Mouse (Mus musculus) stomach, postnatal 0 days (tissue): ENCODE results near the gene Slc30a2. TPM values are rescaled to one million over a fixed set of nuclear protein-coding genes. Genes with fewer than 3 reads are reported as not detected.

Experiments used
- ATAC-seq: fragments of 200-750 bp; cut with Nextera tagmentation; 2 replicates; pipeline ENCODE4 v1.8.0; 2017; ENCODE audit not compliant: low FRiP score, low TSS enrichment
- DNase-seq: peaks from one replicate; pipeline ENCODE4 v3.0.0-alpha.2; 2016; ENCODE audit warnings: low spot score
- H3K27ac ChIP-seq: fragments of 300-500 bp; sonication (generic); replicated peaks from 2 replicates; pipeline ENCODE4 v1.5.1; 2014; ENCODE audit warnings: mild to moderate bottlenecking, control low read depth
- H3K27me3 ChIP-seq: fragments of 300-500 bp; sonication (generic); 2 replicates; pipeline ENCODE4 v1.6.1; 2014; ENCODE audit warnings: low read length; ENCODE audit not compliant: control insufficient read depth, insufficient read depth
- H3K36me3 ChIP-seq: fragments of 300-500 bp; sonication (generic); 2 replicates; pipeline ENCODE4 v1.6.1; 2014; ENCODE audit warnings: low read length, mixed read lengths; ENCODE audit not compliant: control insufficient read depth, insufficient read depth
- H3K4me1 ChIP-seq: fragments of 300-500 bp; sonication (generic); replicated peaks from 2 replicates; pipeline ENCODE4 v1.6.1; 2014; ENCODE audit warnings: antibody characterized with exemption; ENCODE audit not compliant: control insufficient read depth, insufficient read depth
- H3K4me2 ChIP-seq: fragments of 300-500 bp; sonication (generic); replicated peaks from 2 replicates; pipeline ENCODE4 v1.6.1; 2014; ENCODE audit warnings: low read depth, mild to moderate bottlenecking, control low read depth, moderate library complexity
- H3K4me3 ChIP-seq: fragments of 300-500 bp; sonication (generic); 2 replicates; pipeline ENCODE4 v1.5.1; 2014; ENCODE audit warnings: low read depth, low read length, control low read depth
- H3K9ac ChIP-seq: fragments of 300-500 bp; sonication (generic); 2 replicates; pipeline ENCODE4 v1.6.1; 2014; ENCODE audit warnings: mild to moderate bottlenecking, low read length, control low read depth, mixed read lengths
- H3K9me3 ChIP-seq: fragments of 300-500 bp; sonication (generic); 2 replicates; pipeline ENCODE4 v1.6.1; 2016; ENCODE audit warnings: low read length; ENCODE audit not compliant: control insufficient read depth
- CTCF ChIP-seq: IDR thresholded peaks from 2 replicates; pipeline ENCODE4 v1.5.1; 2016; ENCODE audit warnings: antibody characterized with exemption, low read depth, mild to moderate bottlenecking, moderate library complexity
- EP300 ChIP-seq: optimal IDR thresholded peaks from 2 replicates; pipeline ENCODE3; 2016; ENCODE audit warnings: antibody characterized with exemption
- WGBS: fragments of 180-500 bp; shearing (Covaris S2); extraction: QIAGEN DNeasy Blood & Tissue Kit; methylation state at CpG from one replicate; pipeline ENCODE4 v1.1.7; 2014; 5-methylcytosine and 5-hydroxymethylcytosine counted together
- polyA plus RNA-seq: library from polyadenylated mRNA; unstranded; fragments of >200 nt; fragmentation: Nextera tagmentation; extraction: Ambion mirVana; gene quantifications from 2 replicates; pipeline ENCODE4 v1.2.1, GENCODE M21; 2015

Slc30a2 gene
- polyA plus RNA-seq, 1 experiment from 2014 or later, result 0.07 TPM

DNA sequence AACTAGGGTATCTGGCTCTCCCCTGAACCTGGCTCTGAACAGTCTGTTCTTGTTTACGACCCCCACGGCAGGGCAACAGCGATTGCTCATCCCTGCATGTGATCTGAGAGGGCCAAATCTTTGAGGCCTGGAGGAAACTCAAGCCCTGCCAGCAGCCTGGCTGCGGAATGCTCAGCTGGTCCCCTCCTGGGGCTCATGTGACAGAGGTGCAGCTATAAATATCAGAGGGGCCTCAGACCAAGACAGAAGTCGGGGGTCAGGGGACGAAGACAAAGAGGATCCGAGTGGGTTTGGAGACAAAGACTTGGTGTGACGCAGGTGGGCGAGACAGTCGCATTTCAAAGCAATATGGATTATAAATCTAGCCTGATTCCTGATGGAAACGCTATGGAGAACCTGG, 28.1 kb upstream of the Slc30a2 start, which contains the start of gene Trim63:
Trim63 (plus strand) TSS at position 245 of the 400 bp plus-strand sequence.
- H3K4me3 ChIP-seq, result no peak within 1 kb of the TSS
- no peak within 1 kb of the TSS for H3K27ac ChIP-seq
- no peaks in the 10 kb centered on the region for H3K9me3 ChIP-seq
- H3K4me1 ChIP-seq, result no peaks in the 10 kb centered on the region
- no peak within 1 kb of the TSS for H3K4me2 ChIP-seq
- ATAC-seq (no peak), DNase-seq (no peak)
- no peaks in the 10 kb centered on the region for H3K27me3 ChIP-seq
- TF ChIP-seq EP300 (no peak), CTCF (no peak)
- WGBS, result 38% methylated on average over 11 of the region's 11 CpGs
- H3K36me3 ChIP-seq, result no peaks in the 10 kb centered on the region
- H3K9ac ChIP-seq, result no peak within 1 kb of the TSS

DNA sequence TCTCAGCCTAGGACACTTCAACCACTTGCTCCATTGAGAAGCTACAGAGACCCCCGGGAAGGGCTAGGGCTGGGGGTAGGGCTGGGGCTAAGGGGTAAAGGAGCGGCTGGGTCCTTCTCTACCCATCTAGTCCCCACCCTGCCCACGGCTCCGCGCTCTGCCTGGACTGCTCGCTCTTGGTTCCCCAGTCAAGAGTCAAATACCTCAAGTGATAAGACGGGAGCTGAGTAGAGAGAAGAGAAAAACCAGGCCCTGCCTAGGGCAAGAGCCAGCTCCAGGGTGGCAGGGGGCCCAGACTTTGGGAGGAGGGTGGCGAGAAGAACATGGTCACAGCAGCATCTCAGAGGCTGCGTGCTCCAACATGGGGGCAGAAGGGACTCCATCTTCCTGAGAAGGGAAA, 27.5 kb upstream of the Slc30a2 start:
- no peak for TF ChIP-seq EP300
- no peak for TF ChIP-seq CTCF
- no peaks in the 10 kb centered on the region for H3K27me3 ChIP-seq
- 72% methylated on average over 9 of the region's 9 CpGs for WGBS
- H3K4me2 ChIP-seq, result no peak overlapping the region
- no peak overlapping the region for H3K4me3 ChIP-seq
- ATAC-seq (no peak; the same call in 1 of the 2 replicates), DNase-seq (no peak)
- H3K9me3 ChIP-seq, result no peaks in the 10 kb centered on the region
- H3K27ac ChIP-seq, result no peak overlapping the region
- no peaks in the 10 kb centered on the region for H3K36me3 ChIP-seq
- no peaks in the 10 kb centered on the region for H3K4me1 ChIP-seq
- H3K9ac ChIP-seq, result no peak overlapping the region

DNA sequence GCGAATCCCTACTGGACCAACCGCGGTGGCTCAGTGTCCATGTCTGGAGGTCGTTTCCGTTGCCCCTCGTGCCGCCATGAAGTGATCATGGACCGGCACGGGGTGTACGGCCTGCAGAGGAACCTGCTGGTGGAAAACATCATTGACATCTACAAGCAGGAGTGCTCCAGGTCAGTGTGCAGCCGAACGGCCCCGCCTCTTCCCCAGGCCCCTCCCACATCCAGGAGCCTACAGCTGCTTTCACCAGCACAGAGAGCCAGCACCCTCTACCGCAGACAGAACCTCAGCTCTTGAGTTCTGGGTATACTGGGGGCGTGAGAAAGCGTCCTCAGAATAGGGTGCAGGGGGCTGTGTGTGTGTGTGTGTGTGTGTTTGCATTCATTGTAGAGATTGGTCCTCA, 26.6 kb upstream of the Slc30a2 start:
- no peaks in the 10 kb centered on the region for H3K36me3 ChIP-seq
- ATAC-seq (peak; percentile 57; the same call in 1 of the 2 replicates), DNase-seq (peak; percentile 65)
- no peak for TF ChIP-seq EP300
- no peak for TF ChIP-seq CTCF
- no peak overlapping the region for H3K9ac ChIP-seq
- H3K4me3 ChIP-seq, result no peak overlapping the region
- 39% methylated on average over 16 of the region's 16 CpGs for WGBS
- no peaks in the 10 kb centered on the region for H3K4me1 ChIP-seq
- no peaks in the 10 kb centered on the region for H3K9me3 ChIP-seq
- H3K27me3 ChIP-seq, result no peaks in the 10 kb centered on the region
- H3K27ac ChIP-seq, result no peak overlapping the region
- no peak overlapping the region for H3K4me2 ChIP-seq

DNA sequence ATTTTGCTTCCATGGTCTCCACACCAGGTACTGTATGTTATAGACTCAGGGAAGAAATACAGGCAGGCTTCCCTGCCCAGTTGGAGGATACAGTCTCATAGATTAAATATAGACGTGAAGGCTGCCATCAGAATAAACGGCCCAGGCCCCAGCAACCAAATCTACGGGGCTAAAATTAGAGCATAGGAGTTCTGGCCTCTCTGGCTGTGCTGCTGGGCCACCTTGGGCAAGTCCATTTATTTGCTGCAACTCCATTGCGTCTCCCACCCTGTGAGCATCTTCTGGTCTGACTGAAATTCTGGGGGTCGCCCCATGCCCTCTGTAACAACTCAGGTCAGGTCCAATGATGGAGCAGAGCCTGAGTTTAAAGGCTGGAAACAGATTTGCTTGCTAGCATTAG, 23.9 kb upstream of the Slc30a2 start:
- no peak overlapping the region for H3K4me3 ChIP-seq
- TF ChIP-seq CTCF (no peak), EP300 (no peak)
- ATAC-seq, result no peak
- no peaks in the 10 kb centered on the region for H3K36me3 ChIP-seq
- no peak for DNase-seq
- H3K4me2 ChIP-seq, result no peak overlapping the region
- H3K9ac ChIP-seq, result no peak overlapping the region
- no peaks in the 10 kb centered on the region for H3K9me3 ChIP-seq
- WGBS, result 77% methylated on average over 5 of the region's 5 CpGs
- no peak overlapping the region for H3K27ac ChIP-seq
- no peaks in the 10 kb centered on the region for H3K4me1 ChIP-seq
- H3K27me3 ChIP-seq, result no peaks in the 10 kb centered on the region

DNA sequence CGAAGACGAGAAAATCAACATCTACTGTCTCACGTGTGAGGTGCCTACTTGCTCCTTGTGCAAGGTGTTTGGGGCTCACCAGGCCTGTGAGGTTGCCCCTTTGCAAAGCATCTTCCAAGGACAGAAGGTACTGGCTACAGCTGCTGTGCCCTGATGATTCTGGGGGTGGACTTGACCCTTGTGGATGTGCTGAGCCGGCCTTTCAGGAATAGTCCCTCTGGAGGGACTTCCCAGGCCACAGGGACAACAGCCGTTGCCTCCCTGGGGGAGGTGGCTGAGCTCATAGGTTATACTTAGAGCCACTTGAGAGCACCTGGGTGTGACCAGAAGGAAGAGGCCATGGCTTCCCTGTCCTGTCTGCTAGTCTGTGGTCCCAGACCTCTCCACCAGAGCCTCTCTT, 23.3 kb upstream of the Slc30a2 start:
- ATAC-seq (no peak), DNase-seq (no peak)
- Histone ChIP-seq H3K4me2 (no peak overlapping the region), H3K27ac (no peak overlapping the region), H3K4me1 (no peaks in the 10 kb centered on the region), H3K4me3 (no peak overlapping the region), H3K9ac (no peak overlapping the region), H3K9me3 (no peaks in the 10 kb centered on the region), H3K36me3 (no peaks in the 10 kb centered on the region), H3K27me3 (no peaks in the 10 kb centered on the region)
- WGBS, result 71% methylated on average over 5 of the region's 5 CpGs
- TF ChIP-seq CTCF (no peak), EP300 (no peak)

DNA sequence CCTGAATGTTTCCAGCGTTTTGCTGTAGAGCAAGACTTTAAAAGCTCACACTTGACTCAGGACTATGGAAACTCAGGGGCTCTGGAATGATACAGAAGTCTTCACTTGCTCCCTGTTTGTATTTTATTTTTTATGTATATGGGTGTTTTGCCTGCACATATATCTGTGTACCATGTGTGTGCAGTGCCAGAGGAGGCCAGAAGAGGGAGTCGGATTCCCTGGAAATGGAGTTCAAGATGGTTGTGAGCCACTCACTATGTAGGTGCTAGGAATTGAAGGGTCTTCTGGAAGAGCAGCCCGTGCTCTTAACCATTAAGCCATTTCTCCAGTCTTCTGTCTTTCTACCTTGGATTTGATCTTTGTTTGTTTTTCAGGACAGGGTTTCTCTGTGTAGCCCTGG, 21.5 kb upstream of the Slc30a2 start:
- H3K9ac ChIP-seq, result no peak overlapping the region
- H3K4me1 ChIP-seq, result no peaks in the 10 kb centered on the region
- no peaks in the 10 kb centered on the region for H3K36me3 ChIP-seq
- H3K27ac ChIP-seq, result no peak overlapping the region
- no peaks in the 10 kb centered on the region for H3K27me3 ChIP-seq
- 58% methylated on average over 3 of the region's 3 CpGs for WGBS
- TF ChIP-seq CTCF (peak; percentile 47; the same call in 1 of the 2 replicates), EP300 (no peak)
- ATAC-seq, result no peak
- no peak overlapping the region for H3K4me2 ChIP-seq
- H3K4me3 ChIP-seq, result no peak overlapping the region
- DNase-seq, result no peak
- H3K9me3 ChIP-seq, result no peaks in the 10 kb centered on the region
